Mouse (Mus musculus) embryo, embryonic 11.5 days (tissue): ENCODE results near the gene Dnajc2.

Source experiments
- DNase-seq: peaks from one replicate; pipeline ENCODE4 v3.0.0-alpha.2; 2012; ENCODE audit warnings: low read depth, low spot score

The Dnajc2 gene

DNA sequence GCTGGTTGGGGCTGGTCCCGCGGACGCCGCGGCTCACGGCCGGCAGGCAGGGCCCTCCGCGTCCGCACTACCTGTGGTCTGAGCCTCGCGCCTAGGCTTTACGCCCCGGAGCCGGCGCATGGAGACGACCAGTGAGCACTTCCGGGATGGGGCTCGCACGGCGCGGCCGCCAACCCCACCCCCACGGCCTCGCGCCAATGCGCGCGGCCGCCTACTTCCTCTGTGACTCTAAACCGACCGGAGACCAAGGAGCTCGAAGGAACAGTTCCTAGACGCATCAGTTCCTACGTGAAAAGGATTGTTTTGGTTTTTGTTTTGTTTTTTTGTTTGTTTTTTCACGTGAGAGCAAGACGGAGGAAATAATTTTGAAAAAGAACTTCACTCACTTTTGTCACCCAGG is at the start of gene Dnajc2, which contains the start of gene Psmc2:
Gene Dnajc2, minus strand, starts transcription at position 199 of the 400 bp plus-strand sequence.
Gene Psmc2, plus strand, starts transcription at position 231 of the 400 bp plus-strand sequence.
- DNase-seq = peak; percentile 83

- no peak for DNase-seq
Measured at GRCm38 (mm10) chr5:21831761-21832160, 46.7 kb upstream of the Dnajc2 start.

DNA sequence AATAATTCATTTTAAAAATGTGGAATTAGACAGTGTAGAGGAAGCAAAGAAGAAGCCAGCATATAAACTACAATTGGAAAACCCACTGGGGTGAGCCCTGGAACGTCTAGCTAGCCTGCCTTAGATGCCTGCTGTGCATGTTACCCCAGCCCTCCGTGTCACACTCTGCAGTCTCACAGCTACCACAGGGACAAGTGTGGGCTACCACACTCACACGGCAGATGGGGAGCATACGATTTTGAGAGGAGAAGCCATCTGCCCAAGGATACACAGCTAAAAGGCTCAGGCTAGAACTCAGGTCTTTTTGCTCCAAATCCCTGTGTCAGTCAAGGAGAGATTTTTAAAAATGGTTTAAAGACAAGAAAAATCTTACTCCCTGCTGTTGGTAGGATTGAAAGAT is 43.8 kb upstream of the Dnajc2 start:
- DNase-seq = no peak

- no peak for DNase-seq
Measured at GRCm38 (mm10) chr5:21827643-21828042, 42.6 kb upstream of the Dnajc2 start.

DNA sequence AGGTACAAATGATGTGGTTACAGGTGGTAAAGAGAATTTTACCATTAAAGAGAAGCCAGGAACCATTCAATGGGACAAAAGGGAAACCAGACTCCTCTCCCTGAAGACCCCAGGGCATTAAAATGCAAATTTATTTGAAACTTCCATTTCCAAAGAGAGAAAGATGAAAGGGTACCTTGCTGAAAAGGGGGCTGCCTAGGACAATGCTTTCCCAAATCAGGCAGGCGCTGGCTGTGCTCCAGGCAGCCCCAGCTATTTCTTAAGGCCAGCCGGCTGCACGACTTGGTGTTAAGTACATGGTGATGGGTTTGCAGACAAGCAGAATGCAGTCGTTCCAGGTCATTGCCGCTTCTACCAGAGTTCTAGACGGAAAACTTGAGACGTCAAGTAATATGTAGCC is 41.3 kb upstream of the Dnajc2 start:
- DNase-seq = no peak

GRCm38 (mm10) chr5:21813994-21814393 is 28.9 kb upstream of the Dnajc2 start:
- DNase-seq = peak; percentile 26

DNA sequence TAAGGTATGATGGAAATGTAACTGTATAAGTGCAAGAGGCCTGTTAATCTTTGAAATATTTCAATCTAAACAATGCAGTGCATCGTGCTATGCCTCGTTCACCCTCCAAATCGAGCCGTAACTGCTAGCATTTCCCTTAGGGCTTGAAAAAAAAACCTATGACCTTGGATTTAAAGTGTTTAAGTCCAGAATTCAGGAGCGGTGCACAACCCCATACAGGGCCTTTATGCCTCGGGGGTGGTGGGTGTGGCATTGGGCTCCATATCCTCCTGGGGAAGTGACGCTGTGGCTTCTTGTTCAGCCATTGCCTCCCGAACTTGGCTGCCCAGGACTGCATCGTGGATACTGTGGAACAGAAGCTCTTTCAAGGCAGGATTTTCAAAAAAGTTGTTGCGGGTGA is 25.9 kb upstream of the Dnajc2 start:
- no peak for DNase-seq

DNA sequence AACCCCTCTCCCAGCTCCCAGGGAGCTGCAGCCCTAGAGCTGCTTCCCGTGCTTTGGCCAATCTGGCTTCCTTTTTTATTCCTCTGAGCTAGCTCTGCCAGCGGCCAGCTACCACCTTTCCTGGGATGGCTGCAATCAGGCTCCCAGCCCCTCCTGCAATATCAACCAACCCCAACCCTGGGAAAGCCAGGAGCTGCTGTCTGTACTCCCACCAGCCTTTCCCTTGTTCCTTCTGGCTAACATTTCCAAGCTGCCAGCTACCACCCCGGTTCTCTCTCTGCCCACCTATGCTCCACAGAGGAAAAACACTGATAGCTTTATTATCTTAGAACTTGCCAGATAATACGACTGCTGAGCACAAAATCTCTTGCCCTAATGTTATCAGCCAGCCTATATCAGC is 19.8 kb upstream of the Dnajc2 start:
- DNase-seq = no peak

DNA sequence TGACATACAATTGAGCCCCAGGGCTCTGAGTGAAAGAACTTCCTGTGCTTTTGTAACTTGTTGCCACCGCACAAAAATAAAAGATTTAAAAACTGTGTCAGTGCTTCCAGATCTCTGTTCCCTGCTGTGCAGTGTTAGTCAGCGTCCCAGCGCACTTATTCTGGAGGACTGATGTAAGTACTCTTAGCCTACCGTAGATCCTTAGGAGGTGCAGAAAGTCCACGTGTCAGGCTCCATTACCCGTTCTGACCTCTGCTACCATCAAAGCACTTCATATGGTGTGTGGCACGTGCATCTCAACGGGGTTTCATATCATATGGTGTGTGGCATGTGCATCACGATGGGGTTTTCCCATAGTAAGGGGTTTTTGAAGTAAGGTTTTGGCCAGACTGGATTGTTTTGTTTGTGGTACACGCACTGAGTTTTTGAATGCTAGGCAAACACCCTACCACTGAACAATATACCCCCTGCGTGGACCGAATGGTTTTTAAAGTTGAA is 18.7 kb upstream of the Dnajc2 start:
- no peak for DNase-seq

DNA sequence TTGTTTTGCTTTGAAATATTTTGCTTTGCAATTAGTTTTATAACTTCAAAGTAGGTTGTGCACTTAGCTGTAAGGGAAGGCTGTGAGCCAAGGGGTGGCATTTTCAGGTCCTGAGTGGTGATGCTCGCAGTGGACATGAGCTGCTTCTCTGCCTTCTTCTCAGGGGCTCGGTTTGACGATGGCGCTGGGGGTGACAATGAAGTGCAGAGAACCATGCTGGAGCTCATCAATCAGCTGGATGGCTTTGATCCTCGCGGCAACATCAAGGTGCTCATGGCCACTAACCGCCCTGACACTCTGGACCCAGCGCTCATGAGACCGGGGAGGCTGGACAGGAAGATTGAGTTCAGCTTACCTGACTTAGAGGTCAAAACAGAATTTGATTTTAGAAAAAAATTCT is 17.9 kb upstream of the Dnajc2 start:
- no peak for DNase-seq

DNA sequence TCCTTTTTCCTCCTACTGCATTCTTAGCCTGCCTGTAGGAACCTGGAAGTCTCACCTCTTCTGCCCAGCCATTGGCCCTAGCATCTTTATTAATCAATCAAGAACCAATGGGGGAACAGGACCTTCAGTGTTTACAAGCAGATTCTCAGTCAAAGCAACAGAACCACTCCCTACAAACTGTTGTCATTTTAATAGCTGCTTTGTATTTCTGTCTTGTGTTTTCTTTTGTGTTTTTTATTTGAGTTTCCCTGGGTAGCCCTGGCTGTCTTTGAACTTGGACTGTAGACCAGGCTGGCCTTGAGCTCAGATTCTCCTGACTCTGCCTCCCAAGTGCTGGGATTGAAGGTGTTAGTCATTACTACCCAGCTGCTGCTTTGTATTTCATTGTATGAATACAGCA is 7.1 kb upstream of the Dnajc2 start:
- no peak for DNase-seq

DNA sequence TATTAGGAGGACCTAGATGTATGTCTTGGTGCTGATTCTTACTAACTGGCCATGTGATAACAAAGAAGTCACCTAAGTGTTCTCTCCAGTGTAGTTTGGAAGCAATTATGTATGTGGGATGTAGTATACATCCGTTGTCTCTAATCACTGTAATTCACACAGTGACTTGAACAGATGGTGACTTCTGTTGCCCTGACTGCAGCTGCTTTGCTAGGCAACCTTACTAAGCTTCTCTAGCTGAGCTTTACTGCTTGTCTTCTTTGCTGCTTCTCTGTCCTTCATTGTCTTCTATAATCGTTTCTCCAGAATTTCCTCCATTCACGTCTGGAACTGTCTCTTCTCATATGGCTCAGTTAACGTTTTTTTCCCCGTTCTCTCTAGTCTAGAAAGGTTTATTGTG is 4.0 kb upstream of the Dnajc2 start:
- no peak for DNase-seq

DNA sequence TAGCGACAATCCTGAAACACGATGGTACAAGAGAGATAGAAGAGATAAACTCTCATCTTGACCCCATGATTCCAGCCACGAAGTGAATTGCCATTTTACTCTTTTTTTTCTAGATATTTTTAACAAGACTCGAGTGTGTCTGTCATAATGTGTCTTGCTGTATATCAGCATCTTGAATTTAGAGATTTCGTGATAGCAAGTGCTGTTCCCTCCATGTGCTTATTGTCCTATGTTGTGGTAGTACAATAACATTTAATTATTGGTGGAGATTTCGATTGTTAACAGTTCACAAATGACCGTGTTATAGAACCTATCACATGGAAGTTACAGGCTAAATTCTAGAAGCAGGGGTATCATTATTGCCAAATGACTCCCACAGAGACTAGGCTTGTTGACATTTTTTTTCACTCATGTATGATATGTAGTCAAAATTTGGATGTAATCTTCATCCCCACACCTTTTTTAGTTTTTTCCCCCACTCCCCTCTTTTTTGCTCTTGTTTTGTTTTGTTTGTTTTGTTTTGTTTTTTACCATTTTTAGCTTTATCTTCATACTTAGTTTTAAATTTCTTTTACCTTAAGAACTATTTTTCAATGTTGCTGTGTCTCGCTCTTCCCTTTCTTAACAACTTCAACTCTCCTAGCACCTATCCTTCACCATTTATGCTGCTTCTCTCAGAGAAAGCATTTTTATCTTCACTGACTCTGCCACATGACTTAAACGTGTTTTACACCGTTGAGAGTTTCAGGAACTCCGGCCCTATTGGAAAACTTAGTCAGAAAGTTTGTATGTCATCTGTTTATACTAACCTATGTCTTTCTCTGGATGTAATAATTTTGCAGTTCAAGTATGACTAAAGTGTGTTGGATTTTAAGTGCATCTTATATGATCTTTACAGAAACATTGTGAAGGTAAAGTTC is 2.4 kb upstream of the Dnajc2 start:
- no peak for DNase-seq

GRCm38 (mm10) chr5:21786258-21787185 is 1.5 kb upstream of the Dnajc2 start:
- DNase-seq = peak; percentile 85

GRCm38 (mm10) chr5:21785776-21786175 is 725 bp upstream of the Dnajc2 start:
- DNase-seq = no peak

- peak; percentile 8 for DNase-seq
Measured at GRCm38 (mm10) chr5:21784161-21785052, 644 bp downstream of the Dnajc2 start.

DNA sequence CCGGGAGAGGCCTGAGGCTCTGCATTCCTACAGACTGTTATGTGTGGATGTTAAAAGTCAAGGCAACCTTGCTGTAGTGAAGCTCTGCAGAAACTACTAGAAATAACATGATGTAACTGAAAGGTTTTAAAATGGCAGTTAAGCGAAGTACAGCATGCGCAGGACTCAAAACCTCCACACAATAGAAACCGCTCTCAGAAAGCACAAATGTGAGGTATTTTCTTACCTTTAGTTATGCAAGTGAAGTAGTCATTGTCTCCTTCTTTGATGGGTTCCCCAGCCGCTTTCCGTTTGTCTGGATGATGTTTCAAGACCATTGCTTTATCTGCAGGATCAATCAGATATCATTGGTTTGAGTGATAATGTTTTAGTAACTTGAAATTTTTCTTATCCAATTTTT is 8.6 kb downstream of the Dnajc2 start:
- no peak for DNase-seq

- DNase-seq = no peak
Measured at GRCm38 (mm10) chr5:21769841-21770240, 15.2 kb downstream of the Dnajc2 start.

- no peak for DNase-seq
Measured at GRCm38 (mm10) chr5:21768506-21768905, 16.5 kb downstream of the Dnajc2 start.

DNA sequence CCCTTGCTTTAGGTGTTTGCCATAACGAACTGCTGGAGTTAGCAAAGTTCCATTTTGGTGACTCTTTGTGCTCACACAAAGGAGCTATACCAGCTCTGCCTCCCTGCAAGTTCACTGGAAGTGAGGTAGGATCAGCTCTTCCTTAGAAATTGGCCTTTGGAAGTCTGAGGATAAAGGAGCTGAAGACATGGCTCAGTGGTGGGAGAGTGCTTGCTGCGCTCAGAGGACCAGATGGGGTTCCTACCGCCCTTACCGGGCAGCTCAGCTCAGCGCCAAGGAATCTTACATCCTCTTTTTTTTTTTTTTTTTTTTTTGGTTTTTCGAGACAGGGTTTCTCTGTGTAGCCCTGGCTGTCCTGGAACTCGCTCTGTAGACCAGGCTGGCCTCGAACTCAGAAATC is 39.1 kb downstream of the Dnajc2 start:
- no peak for DNase-seq

DNA sequence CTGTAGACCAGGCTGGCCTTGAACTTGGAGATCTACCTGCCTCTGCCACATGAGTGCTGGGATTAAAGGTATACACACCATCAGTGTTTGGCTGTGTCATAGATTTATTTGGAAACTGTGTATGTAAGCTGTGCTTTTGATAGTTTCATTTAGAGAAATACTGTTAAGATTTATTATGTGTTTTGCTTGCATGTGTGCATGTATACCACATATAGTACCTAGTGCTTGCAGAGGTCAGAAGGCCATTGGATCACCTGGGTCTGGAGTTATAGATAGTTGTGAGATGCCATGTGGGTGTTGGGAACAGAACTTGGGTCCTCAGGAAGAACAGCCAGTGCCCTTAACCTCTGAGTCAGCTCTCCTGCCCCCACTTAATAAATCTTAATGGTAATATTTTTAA is 40.4 kb downstream of the Dnajc2 start:
- DNase-seq = no peak
